Mouse (Mus musculus): ENCODE data around the gene Zfp936.
"Not testable (repeated sequence)": the region's sequence is repeated elsewhere in the genome, so short reads cannot be mapped to it uniquely, and the experiment has no call there.

Gene Zfp936

GRCm38 (mm10) chr7:43113929-43114328, at the start of gene Zfp936:
TSS of gene Zfp936 (plus strand) at chr7:43114229.
- DNase-seq (ENCODE audit: low spot score) = not testable (repeated sequence)

- no peak for DNase-seq (ENCODE audit: low spot score)
Observed at GRCm38 (mm10) chr7:43077831-43078230, 36.2 kb upstream of the Zfp936 start.

GRCm38 (mm10) chr7:43128691-43129090, 14.7 kb downstream of the Zfp936 start:
- DNase-seq (ENCODE audit: low spot score) = not testable (repeated sequence)

- not testable (repeated sequence) for DNase-seq (ENCODE audit: low spot score)
Observed at GRCm38 (mm10) chr7:43164121-43164520, 50.1 kb downstream of the Zfp936 start.

- DNase-seq (ENCODE audit: low spot score) = not testable (repeated sequence)
Observed at GRCm38 (mm10) chr7:43167101-43167500, 53.1 kb downstream of the Zfp936 start.

- DNase-seq (ENCODE audit: low spot score) = not testable (repeated sequence)
Observed at GRCm38 (mm10) chr7:43167811-43168210, 53.8 kb downstream of the Zfp936 start.

- not testable (repeated sequence) for DNase-seq (ENCODE audit: low spot score)
Observed at GRCm38 (mm10) chr7:43168212-43168611, 54.2 kb downstream of the Zfp936 start.

GRCm38 (mm10) chr7:43177003-43177702, 63.1 kb downstream of the Zfp936 start:
- DNase-seq (ENCODE audit: low spot score) = no peak

- not testable (repeated sequence) for DNase-seq (ENCODE audit: low spot score)
Observed at GRCm38 (mm10) chr7:43213781-43214180, 99.8 kb downstream of the Zfp936 start.
